Mouse (Mus musculus) MEL (cell line): Measurements from ENCODE around the gene Trip12.

Experiments used
- CTCF ChIP-seq, 3 experiments: IDR thresholded peaks in 2 of 3; conservative IDR thresholded peaks in 1 of 3; 2 replicates each; pipeline ENCODE4 v1.5.1; 2011 to 2012; ENCODE audit warnings: low read length in 3 of 3, low read depth in 2 of 3, mild to moderate bottlenecking in 2 of 3, improper control_type of control experiment in 1 of 3, inconsistent platforms in 1 of 3, mixed read lengths in 1 of 3, moderate library complexity in 1 of 3; ENCODE audit not compliant: control insufficient read depth in 1 of 3, insufficient read depth in 1 of 3, poor library complexity in 1 of 3, severe bottlenecking in 1 of 3
- EP300 ChIP-seq, 2 experiments: IDR thresholded peaks; 2 replicates each; pipeline ENCODE4 v1.6.1; 2011; ENCODE audit warnings: improper control_type of control experiment in 2 of 2, low read length in 2 of 2, low read depth in 1 of 2, mild to moderate bottlenecking in 1 of 2
- GATA1 ChIP-seq: IDR thresholded peaks from 2 replicates; pipeline ENCODE4 v1.6.1; 2011; ENCODE audit warnings: low read depth, low read length, improper control_type of control experiment
- HCFC1 ChIP-seq: IDR thresholded peaks from 2 replicates; pipeline ENCODE4 v1.6.1; 2012; ENCODE audit warnings: low read depth, mild to moderate bottlenecking, inconsistent platforms, low read length, improper control_type of control experiment, moderate library complexity
- KAT2A ChIP-seq: conservative IDR thresholded peaks from 2 replicates; pipeline ENCODE4 v1.6.1; 2012; ENCODE audit warnings: low read depth, low read length, improper control_type of control experiment, inconsistent platforms
- POLR2A ChIP-seq, 2 experiments: IDR thresholded peaks; 2 replicates each; pipeline ENCODE4 v1.6.1; 2011 to 2012; ENCODE audit warnings: low read length in 2 of 2, mild to moderate bottlenecking in 2 of 2, control low read depth in 1 of 2, improper control_type of control experiment in 1 of 2, low read depth in 1 of 2, moderate library complexity in 1 of 2; ENCODE audit not compliant: control insufficient read depth in 1 of 2, insufficient read depth in 1 of 2, poor library complexity in 1 of 2

GRCm38 (mm10) chr1:84850471-84850870, 10.2 kb upstream of the Trip12 start:
- TF ChIP-seq EP300 (IDR thresholded peaks at IDR 0.05; ENCODE audit: low read depth in 1 of 2, low read length in 2 of 2): no peak
- no peak for TF ChIP-seq GATA1
- no peak for TF ChIP-seq CTCF (IDR thresholded peaks at IDR 0.05 in 2 of 3, conservative IDR thresholded peaks at IDR 0.05 in 1 of 3; ENCODE audit: control insufficient read depth in 1 of 3, insufficient read depth in 1 of 3, low read depth in 2 of 3, low read length in 3 of 3, poor library complexity in 1 of 3, severe bottlenecking in 1 of 3)
- TF ChIP-seq KAT2A: no peak
- TF ChIP-seq POLR2A (IDR thresholded peaks at IDR 0.05; ENCODE audit: control insufficient read depth in 1 of 2, insufficient read depth in 1 of 2, low read depth in 1 of 2, low read length in 2 of 2, poor library complexity in 1 of 2): no peak
- TF ChIP-seq HCFC1: no peak
